ENCODE assay signal across 26 mouse cellular contexts in the genomic region with DNA sequence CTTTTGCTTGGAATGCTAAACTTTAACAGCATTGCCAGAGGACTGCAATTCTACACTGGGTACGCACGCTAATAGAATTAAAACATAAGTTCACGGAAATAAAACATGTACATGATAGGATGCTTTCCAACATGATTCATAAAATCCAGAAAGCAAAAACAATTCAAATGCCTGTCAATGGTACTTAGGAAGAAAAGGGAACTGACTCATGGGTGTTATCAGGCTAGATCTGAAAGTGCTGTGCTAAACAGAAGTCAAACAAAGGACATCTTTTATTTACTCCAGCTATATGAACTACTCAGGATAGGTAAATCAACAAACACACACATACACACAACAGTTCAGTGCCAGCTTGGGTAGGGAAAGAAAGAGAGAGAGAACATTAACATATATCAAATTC. TPM values are rescaled to one million over a fixed set of nuclear protein-coding genes. Genes with fewer than 3 reads are reported as not detected.
A peak's percentile ranks its signal among the peaks of the same experiment; 100 is the strongest.
DNase-seq lines count a peak whose midpoint lies in the region; ATAC-seq and TF ChIP-seq lines count a peak whose summit lies in the region.
"Had no signal": no experiment of that assay in that cellular context is flagged by ENCODE, and none has a peak within 500 bp of the region (broad histone marks: within the 10 kb centered on the region; RNA-seq: fewer than 3 reads in every experiment).

No protein-coding gene starts in this region.

- ATAC-seq in kidney, embryonic 15.5 days (replicated peaks; ENCODE audit: low FRiP score) = no peak
- no peak for ATAC-seq in erythroblast, adult 5-6 weeks (replicated peaks; ENCODE audit: low FRiP score, poor library complexity, severe bottlenecking)
- ATAC-seq: activated CD4-positive, CD25-positive, alpha-beta regulatory T cell, adult 4 months; CD4-positive, CD25-positive, alpha-beta regulatory T cell, adult 4 months; Patski had no signal

- no peak for TF ChIP-seq POLR2A in MEL (IDR thresholded peaks at IDR 0.05; ENCODE audit: control insufficient read depth in 1 of 2, insufficient read depth in 1 of 2, low read depth in 1 of 2, low read length in 2 of 2, poor library complexity in 1 of 2)

- H3K27ac ChIP-seq in MEL (ENCODE audit: control insufficient read depth, low read depth, low read length) = no peak overlapping the region
- H3K27ac ChIP-seq in kidney, embryonic 15.5 days = no peak overlapping the region

- no peak for TF ChIP-seq CTCF in MEL (IDR thresholded peaks at IDR 0.05 in 2 of 3, conservative IDR thresholded peaks at IDR 0.05 in 1 of 3; ENCODE audit: control insufficient read depth in 1 of 3, insufficient read depth in 1 of 3, low read depth in 2 of 3, low read length in 3 of 3, poor library complexity in 1 of 3, severe bottlenecking in 1 of 3)

- peaks cover 9 to 12% of the 10 kb centered on the region in 2 experiments; a peak in 3 of 4 replicates for H3K4me1 ChIP-seq in MEL (ENCODE audit: control insufficient read depth in 1 of 2, insufficient read depth in 2 of 2, low read length in 2 of 2)
- no peaks in the 10 kb centered on the region for H3K4me1 ChIP-seq in kidney, embryonic 15.5 days

- TF ChIP-seq EP300 in MEL (IDR thresholded peaks at IDR 0.05; ENCODE audit: low read depth in 1 of 2, low read length in 2 of 2) = peak; percentile 35 to 85; a peak in 3 of 4 replicates

- no peak overlapping the region for H3K4me2 ChIP-seq in kidney, embryonic 15.5 days

- H3K9ac ChIP-seq in MEL (ENCODE audit: control insufficient read depth, low read depth, low read length, poor library complexity, severe bottlenecking) = no peak overlapping the region
- no peak overlapping the region for H3K9ac ChIP-seq in kidney, embryonic 15.5 days

- DNase-seq in 416B (ENCODE audit: low read depth) = peak; percentile 69
- peak; percentile 79 for DNase-seq in MEL (ENCODE audit: low read depth, low spot score)
- DNase-seq in MEL-GATA-1-ER (ENCODE audit: extremely low read depth, low read depth) = peak; percentile 26
- DNase-seq in MN1 (ENCODE audit: low spot score) = peak; percentile 48
- DNase-seq in testis, postnatal 10 days (ENCODE audit: low spot score) = no peak
- DNase-seq in urinary bladder, postnatal 4 days (ENCODE audit: low spot score in 2 of 2) = no peak
- DNase-seq: adrenal gland, adult 2 months; adrenal gland, adult 8-10 months; adrenal gland, postnatal 10 days; adrenal gland, postnatal 14 days; adrenal gland, postnatal 25 days; adrenal gland, postnatal 36 days; B cell, adult 2 months; cerebellum, adult 11 months; cerebellum, adult 11-12 months; cerebellum, adult 18-20 months; cerebellum, adult 2 months; cerebellum, adult 8-10 months; cerebellum, adult 9-10 months had no signal

- no peaks in the 10 kb centered on the region for H3K27me3 ChIP-seq in MEL (ENCODE audit: control insufficient read depth in 1 of 2, insufficient read depth in 2 of 2, low read length in 2 of 2)
- no peaks in the 10 kb centered on the region for H3K27me3 ChIP-seq in kidney, embryonic 15.5 days
- H3K27me3 ChIP-seq: CH12.LX, Patski had no signal

- no peak overlapping the region for H3K4me3 ChIP-seq in MEL (ENCODE audit: control insufficient read depth in 1 of 2, insufficient read depth in 1 of 2, low read depth in 2 of 2, low read length in 2 of 2)
- no peak overlapping the region for H3K4me3 ChIP-seq in kidney, embryonic 15.5 days (replicated peaks)

- H3K79me2 ChIP-seq in MEL (ENCODE audit: control insufficient read depth, insufficient read depth, low read length, poor library complexity) = peaks cover 10% of the 10 kb centered on the region

- WGBS in kidney, embryonic 15.5 days = 89% methylated on average over 3 of the region's 3 CpGs

- H3K9me3 ChIP-seq in MEL (replicated peaks; ENCODE audit: insufficient read depth, low read length) = no peaks in the 10 kb centered on the region
- H3K9me3 ChIP-seq in kidney, embryonic 15.5 days (replicated peaks) = no peaks in the 10 kb centered on the region
- H3K9me3 ChIP-seq: G1E had no signal

- peaks cover 39 to 90% of the 10 kb centered on the region in 2 experiments for H3K36me3 ChIP-seq in MEL (ENCODE audit: control insufficient read depth in 1 of 2, insufficient read depth in 2 of 2, low read length in 2 of 2)
- H3K36me3 ChIP-seq in kidney, embryonic 15.5 days = peaks cover 86% of the 10 kb centered on the region

- no peak for TF ChIP-seq RAD21 in MEL (IDR thresholded peaks at IDR 0.05; ENCODE audit: low read depth, low read length)

TF ChIP-seq in MEL, 35 proteins besides CTCF, POLR2A, EP300 and RAD21:
- TF ChIP-seq CHD2 (IDR thresholded peaks at IDR 0.05; ENCODE audit: low read length) = no peak
- TF ChIP-seq ETS1 (IDR thresholded peaks at IDR 0.05; ENCODE audit: low read depth, low read length) = 0 out of 2 replicates have a peak, but pooled peaks have one; percentile 31
- TF ChIP-seq MAZ (IDR thresholded peaks at IDR 0.05; ENCODE audit: low read depth, low read length) = no peak
- TF ChIP-seq SIN3A (IDR thresholded peaks at IDR 0.05; ENCODE audit: low read length) = peak; percentile 58
- 0 out of 2 replicates have a peak, but pooled peaks have one; percentile 19 for TF ChIP-seq POLR2AphosphoS2 (IDR thresholded peaks at IDR 0.05; ENCODE audit: low read length)
- TF ChIP-seq KAT2A (conservative IDR thresholded peaks at IDR 0.05; ENCODE audit: low read depth, low read length) = no peak
- no peak for TF ChIP-seq HCFC1 (IDR thresholded peaks at IDR 0.05; ENCODE audit: low read depth, low read length)
- TF ChIP-seq CHD1 (IDR thresholded peaks at IDR 0.05; ENCODE audit: low read depth, low read length) = no peak
- TF ChIP-seq GATA1 (IDR thresholded peaks at IDR 0.05; ENCODE audit: low read depth, low read length) = peak; percentile 64
- no peak for TF ChIP-seq NRF1 (IDR thresholded peaks at IDR 0.05; ENCODE audit: insufficient read depth, low read depth, low read length, poor library complexity, severe bottlenecking)
- TF ChIP-seq SMC3 (IDR thresholded peaks at IDR 0.05; ENCODE audit: low read depth, low read length) = peak; percentile 24; the same call in 1 of the 2 replicates
- peak; percentile 36; the same call in 1 of the 2 replicates for TF ChIP-seq MYC (IDR thresholded peaks at IDR 0.05; ENCODE audit: low read depth, low read length)
- TF ChIP-seq MYB (IDR thresholded peaks at IDR 0.05; ENCODE audit: low read depth, low read length) = 0 out of 2 replicates have a peak, but pooled peaks have one; percentile 15
- TF ChIP-seq BHLHE40 (IDR thresholded peaks at IDR 0.05; ENCODE audit: borderline replicate concordance, low read depth, low read length) = 0 out of 2 replicates have a peak, but pooled peaks have one; percentile 12
- no peak for TF ChIP-seq E2F4 (IDR thresholded peaks at IDR 0.05; ENCODE audit: borderline replicate concordance, low read depth, low read length)
- TF ChIP-seq ZKSCAN1 (IDR thresholded peaks at IDR 0.05; ENCODE audit: low read depth, low read length) = 0 out of 2 replicates have a peak, but pooled peaks have one; percentile 14
- 0 out of 2 replicates have a peak, but pooled peaks have one; percentile 45 for TF ChIP-seq MAX (IDR thresholded peaks at IDR 0.05; ENCODE audit: low read length)
- TF ChIP-seq RCOR1 (IDR thresholded peaks at IDR 0.05; ENCODE audit: low read depth, low read length) = peak; percentile 37; the same call in 1 of the 2 replicates
- no peak for TF ChIP-seq USF2 (IDR thresholded peaks at IDR 0.05; ENCODE audit: borderline replicate concordance in 1 of 2, insufficient read depth in 1 of 2, low read depth in 1 of 2, low read length in 2 of 2)
- no peak for TF ChIP-seq MEF2A (IDR thresholded peaks at IDR 0.05; ENCODE audit: extremely low read depth, insufficient replicate concordance, low read depth, low read length, poor library complexity, severe bottlenecking)
- peak; percentile 75; the same call in 1 of the 2 replicates for TF ChIP-seq JUND (IDR thresholded peaks at IDR 0.05; ENCODE audit: low read depth, low read length)
- peak; percentile 22; the same call in 1 of the 2 replicates for TF ChIP-seq TCF12 (IDR thresholded peaks at IDR 0.05; ENCODE audit: low read depth, low read length)
- TF ChIP-seq ELF1 (IDR thresholded peaks at IDR 0.05; ENCODE audit: low read depth, low read length) = no peak
- no peak for TF ChIP-seq ZNF384 (IDR thresholded peaks at IDR 0.05; ENCODE audit: low read depth, low read length)

RNA-seq across cellular contexts. Expression of a gene that starts 24.9 kb away (rescaled TPM):
- total RNA-seq in MEL (2012; rRNA removed) = 276 and 301 TPM in 2 replicates
- 100 to 1,000 TPM; 209 to 907 TPM for polyA plus RNA-seq in MEL (2012; ENCODE audit: insufficient read depth in 1 of 2, insufficient read length in 2 of 2, low read depth in 1 of 2, low replicate concordance in 2 of 2, missing spikeins in 1 of 2)
- polyA plus RNA-seq in kidney, embryonic 15.5 days (2015; fragmentation: Nextera tagmentation; extraction: Ambion mirVana) = 91.0 and 94.6 TPM in 2 replicates
- total RNA-seq in erythroblast, adult 5-6 weeks (2015; ENCODE audit: low replicate concordance) = 40.9 and 48.5 TPM in 2 replicates
- total RNA-seq in erythroblast, adult 5-6 weeks (2017; ENCODE audit: low replicate concordance) = 93.7 and 111 TPM in 2 replicates

RNA-seq across cellular contexts. Expression of a gene that starts 49.1 kb away (rescaled TPM):
- total RNA-seq in MEL (2012; rRNA removed) = 9.9 and 11.6 TPM in 2 replicates
- polyA plus RNA-seq in MEL (2012; ENCODE audit: insufficient read depth in 1 of 2, insufficient read length in 2 of 2, low read depth in 1 of 2, low replicate concordance in 2 of 2, missing spikeins in 1 of 2) = 100 to 1,000 TPM in 1 of 2 experiments, 10 to 100 TPM in 1; 36.2 to 169 TPM
- polyA plus RNA-seq in kidney, embryonic 15.5 days (2015; fragmentation: Nextera tagmentation; extraction: Ambion mirVana) = 22.8 and 24.3 TPM in 2 replicates
- total RNA-seq in erythroblast, adult 5-6 weeks (2015; ENCODE audit: low replicate concordance) = 7.9 and 13.6 TPM in 2 replicates
- 0.94 and 2.0 TPM in 2 replicates for total RNA-seq in erythroblast, adult 5-6 weeks (2017; ENCODE audit: low replicate concordance)

Comparison
In these comparisons a context has a peak if more than half of its experiments do, and no peak if none do; other contexts are left out.
1. DNase-seq: peak in 416B (single experiment), MEL (single experiment), MEL-GATA-1-ER (single experiment) and MN1 (single experiment); none in testis, postnatal 10 days (single experiment) and urinary bladder, postnatal 4 days (0 of 2).